Mouse (Mus musculus) frontal cortex, postnatal 36 days (tissue): ENCODE measurements at regions not wholly inside any gene's neighbourhood (a gene's known extent, or its start where the extent isn't known, plus 50 kb on each side); places are given as distances from the start of the nearest gene placed in this dataset.
A peak's percentile ranks its signal among the peaks of the same experiment; 100 is the strongest.

Experiments used
- DNase-seq, 2 experiments: peaks; one replicate each; pipeline ENCODE4 v3.0.0; 2022; ENCODE audit warnings: low spot score in 2 of 2

- DNase-seq: no peak
These were observed 282.1 kb downstream of the Cdh26 start for GRCm38 (mm10) chr2:178712391-178712892.

DNA sequence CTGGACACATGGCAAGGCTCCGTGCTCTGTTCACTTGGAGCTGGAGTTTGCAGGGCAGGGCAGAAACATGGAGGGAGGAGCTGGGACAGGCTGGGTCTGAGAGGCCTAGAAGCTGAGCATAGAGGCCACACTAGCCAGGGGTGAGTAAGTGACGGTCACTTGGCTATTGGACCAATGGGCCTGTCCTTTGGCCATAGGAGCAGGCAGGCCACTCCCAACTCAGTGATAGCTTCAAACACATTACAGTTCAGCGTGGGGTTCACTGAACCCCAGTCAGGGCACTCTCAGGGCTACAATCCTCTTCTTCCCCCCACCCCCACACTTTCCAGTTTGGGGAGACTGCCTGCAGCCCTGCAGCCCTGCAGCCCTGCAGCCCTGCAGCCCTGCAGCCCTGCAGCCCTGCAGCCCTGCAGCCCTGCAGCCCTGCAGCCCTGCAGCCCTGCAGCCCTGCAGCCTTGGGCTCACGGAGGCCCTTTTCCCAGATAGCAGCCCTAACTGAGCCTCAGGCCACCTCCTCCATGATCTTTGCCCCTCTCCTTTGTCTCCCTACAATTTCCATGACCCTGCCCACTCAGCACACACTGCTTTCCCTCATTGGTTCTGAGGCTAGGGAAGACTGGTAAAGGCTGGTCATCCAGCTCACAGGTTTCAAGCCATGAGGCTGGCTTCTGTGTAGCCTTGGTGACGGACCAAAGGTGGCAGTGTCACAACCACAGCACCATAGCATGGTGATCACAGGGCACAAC lies 285.3 kb downstream of the Cdh26 start:
- no peak for DNase-seq

DNA sequence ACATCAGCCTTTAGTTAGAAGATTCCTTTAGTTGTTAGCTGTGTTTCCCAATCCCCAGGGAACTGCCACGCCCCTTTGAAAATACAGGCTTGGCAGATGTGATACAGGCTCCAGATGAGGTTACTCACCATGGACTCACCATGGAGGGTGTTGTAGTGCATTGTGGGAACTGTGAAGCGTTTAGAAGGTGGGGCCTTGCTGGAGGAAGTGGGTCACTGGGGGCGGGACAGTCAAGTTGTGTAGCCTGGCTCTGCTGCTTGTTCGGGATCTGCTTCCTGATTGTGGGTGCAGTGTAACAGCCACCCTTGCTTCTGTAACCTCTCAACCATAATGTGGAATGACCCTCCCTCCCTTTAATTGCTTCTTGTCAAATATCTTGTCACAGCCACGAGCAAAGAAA lies 287.7 kb downstream of the Cdh26 start:
- no peak for DNase-seq

DNA sequence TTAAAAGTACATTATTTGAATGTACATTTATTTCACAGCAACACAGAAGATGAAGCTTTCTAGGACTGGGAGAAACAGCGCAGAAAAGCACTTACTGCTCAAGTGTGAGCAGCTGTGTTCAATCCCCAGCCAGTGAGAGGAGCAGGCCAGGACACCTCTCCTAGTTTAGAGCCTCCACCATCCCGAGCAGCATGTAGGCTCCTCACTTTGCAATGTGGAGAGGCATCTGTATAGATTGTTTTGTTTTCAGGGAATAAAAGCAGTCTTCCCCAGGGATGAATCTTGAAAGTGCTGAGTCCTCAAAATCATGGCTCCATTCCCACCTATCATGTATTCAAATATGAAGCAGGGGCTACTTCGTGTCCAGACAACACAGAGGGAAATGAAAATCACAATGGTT lies 293.1 kb downstream of the Cdh26 start:
- DNase-seq: no peak

GRCm38 (mm10) chr2:178724228-178724627 lies 293.9 kb downstream of the Cdh26 start:
- DNase-seq: no peak

- no peak for DNase-seq
These were observed 297.8 kb downstream of the Cdh26 start for GRCm38 (mm10) chr2:178727930-178728793.

DNA sequence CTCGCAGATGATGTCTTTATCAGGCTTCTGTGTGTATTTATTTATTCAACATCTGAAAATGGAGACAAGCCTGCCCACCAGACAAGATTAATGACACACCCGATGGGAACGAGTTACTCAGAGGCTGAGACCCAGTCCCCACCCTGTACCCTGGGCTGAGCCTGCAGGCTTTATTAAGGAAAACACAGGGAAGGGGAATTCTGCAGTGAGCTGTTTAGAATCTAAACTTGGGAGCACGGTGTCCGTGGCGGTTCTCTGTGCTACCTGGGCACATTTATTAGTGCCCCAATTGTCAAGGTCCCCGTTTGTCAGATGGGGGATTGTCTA lies 298.4 kb downstream of the Cdh26 start:
- DNase-seq: no peak

GRCm38 (mm10) chr2:178735099-178735498 lies 304.8 kb downstream of the Cdh26 start:
- no peak for DNase-seq

DNA sequence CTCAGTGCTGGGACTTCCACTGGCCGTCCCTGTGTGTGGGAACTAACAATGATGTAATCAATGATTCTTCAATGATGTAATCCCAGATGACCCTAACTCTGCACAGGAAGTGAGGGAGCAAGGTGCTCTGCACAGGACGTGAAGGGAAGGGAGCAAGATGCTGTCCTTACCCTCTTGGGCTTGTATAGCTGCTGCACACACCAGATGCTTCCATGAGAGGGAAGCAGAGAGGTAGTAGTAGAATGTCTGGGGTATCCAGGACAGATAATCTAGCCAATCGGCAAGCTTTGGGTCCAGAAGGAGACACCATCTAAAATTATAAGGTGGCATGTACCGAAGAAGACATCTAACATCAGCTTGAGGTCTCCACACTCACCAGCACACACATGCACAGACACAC lies 314.3 kb downstream of the Cdh26 start:
- DNase-seq: no peak

GRCm38 (mm10) chr2:178745296-178746015 lies 315.1 kb downstream of the Cdh26 start:
- no peak for DNase-seq

- DNase-seq: no peak
These were observed 320.9 kb downstream of the Cdh26 start for GRCm38 (mm10) chr2:178751247-178751646.

GRCm38 (mm10) chr2:178758366-178758765 lies 328.0 kb downstream of the Cdh26 start:
- DNase-seq: peak; percentile 58 to 72

- no peak for DNase-seq
These were observed 338.2 kb downstream of the Cdh26 start for GRCm38 (mm10) chr2:178768526-178768925.

- no peak for DNase-seq
These were observed 338.7 kb downstream of the Cdh26 start for GRCm38 (mm10) chr2:178769001-178769400.

GRCm38 (mm10) chr2:178771435-178771834 lies 341.1 kb downstream of the Cdh26 start:
- no peak for DNase-seq

GRCm38 (mm10) chr2:178771881-178772280 lies 341.6 kb downstream of the Cdh26 start:
- DNase-seq: no peak

DNA sequence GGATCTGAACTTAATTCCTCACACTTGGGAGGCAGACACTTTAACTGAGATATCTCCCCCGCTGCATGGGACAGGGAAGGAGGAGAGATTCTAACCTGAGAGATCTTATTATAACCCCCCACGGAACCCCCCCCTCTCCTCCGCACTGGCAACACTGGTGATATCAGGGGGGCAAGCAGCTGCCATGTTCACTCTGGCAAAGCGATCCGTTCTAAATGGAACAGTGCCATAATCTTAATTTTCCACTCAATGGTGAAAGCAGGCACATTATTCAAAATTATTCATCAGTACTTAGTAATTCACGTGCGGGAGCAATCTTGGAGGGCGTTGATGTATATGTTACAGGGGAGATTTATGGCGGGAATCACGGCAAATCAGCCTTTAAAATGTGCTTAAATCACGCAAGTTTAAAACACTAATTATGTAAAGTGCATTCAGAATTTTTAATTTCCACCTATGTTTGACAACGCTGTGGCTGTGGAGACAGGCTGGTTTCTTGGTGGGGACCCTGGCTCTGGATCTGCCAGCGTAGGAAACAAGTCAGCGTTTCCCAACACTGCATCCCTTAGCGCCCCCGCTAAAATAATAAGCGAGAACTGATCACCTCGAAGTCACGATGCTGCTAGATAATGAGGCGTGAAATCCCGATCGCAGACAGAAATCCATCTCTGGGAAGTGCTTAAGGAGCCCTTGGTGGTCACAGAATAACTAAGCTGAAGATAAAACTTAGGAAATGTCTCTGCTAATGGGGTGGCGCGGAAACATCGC lies 354.7 kb downstream of the Cdh26 start:
- DNase-seq: no peak

DNA sequence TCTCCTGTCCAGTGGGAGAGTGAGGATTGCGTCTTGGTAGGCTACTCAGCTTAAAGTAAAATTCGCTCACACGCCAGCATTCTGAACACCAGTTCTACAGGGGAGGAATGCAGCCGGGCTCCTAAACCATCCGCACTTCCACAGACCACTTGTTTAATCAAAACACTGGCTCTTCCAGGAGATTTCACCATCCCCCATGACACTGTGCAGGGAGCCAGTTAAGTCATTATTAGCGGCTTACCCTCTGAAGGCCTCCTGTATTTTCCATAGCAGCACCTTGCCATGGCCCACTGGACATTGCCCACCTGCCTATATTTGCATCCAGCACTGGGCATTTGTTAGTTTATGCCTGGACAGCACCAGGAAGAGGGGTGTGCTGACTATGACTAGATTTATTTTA lies 355.5 kb downstream of the Cdh26 start:
- no peak for DNase-seq

DNA sequence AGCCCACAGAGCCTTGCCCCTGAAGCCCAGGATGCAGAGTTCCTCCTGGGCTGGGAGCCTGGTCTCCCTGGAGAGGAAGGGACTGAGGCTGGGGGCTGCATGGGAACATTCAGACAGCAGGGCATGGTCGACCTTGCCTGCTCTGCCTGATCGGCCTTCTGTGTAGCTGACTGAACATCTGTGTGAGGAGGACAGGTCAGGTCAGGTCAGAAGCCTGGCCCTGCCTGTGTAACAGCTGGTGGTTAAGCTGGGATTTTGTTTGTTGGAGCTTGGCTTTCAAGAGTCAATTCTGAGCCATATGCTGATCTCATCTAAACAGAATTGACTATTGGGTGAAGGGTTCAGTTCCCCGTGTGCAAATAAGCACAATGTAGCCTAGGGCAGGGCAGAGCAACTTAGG lies 365.5 kb downstream of the Cdh26 start:
- no peak for DNase-seq

- no peak for DNase-seq
These were observed 371.1 kb downstream of the Cdh26 start for GRCm38 (mm10) chr2:178801464-178801863.

- DNase-seq: no peak
These were observed 375.0 kb downstream of the Cdh26 start for GRCm38 (mm10) chr2:178805283-178805682.

GRCm38 (mm10) chr2:178821552-178821951 lies 391.2 kb downstream of the Cdh26 start:
- DNase-seq: no peak
